Mouse (Mus musculus) splenic B cell, adult 2 months (primary cell): ENCODE results near the gene Ccn2.

Experiments used
- DNase-seq: peaks from one replicate; pipeline ENCODE4 v3.0.0-alpha.2; 2011; ENCODE audit warnings: low read depth, low spot score
- H3K27me3 ChIP-seq: 2 replicates; pipeline ENCODE4 v1.6.1; 2012; ENCODE audit warnings: mild to moderate bottlenecking, low read length, moderate library complexity, mixed read lengths; ENCODE audit not compliant: control insufficient read depth, poor library complexity, insufficient read depth, severe bottlenecking
- H3K36me3 ChIP-seq: 2 replicates; pipeline ENCODE4 v1.6.1; 2012; ENCODE audit warnings: mild to moderate bottlenecking, low read length, moderate library complexity, mixed read lengths; ENCODE audit not compliant: control insufficient read depth, poor library complexity, insufficient read depth, severe bottlenecking

The Ccn2 gene

DNA sequence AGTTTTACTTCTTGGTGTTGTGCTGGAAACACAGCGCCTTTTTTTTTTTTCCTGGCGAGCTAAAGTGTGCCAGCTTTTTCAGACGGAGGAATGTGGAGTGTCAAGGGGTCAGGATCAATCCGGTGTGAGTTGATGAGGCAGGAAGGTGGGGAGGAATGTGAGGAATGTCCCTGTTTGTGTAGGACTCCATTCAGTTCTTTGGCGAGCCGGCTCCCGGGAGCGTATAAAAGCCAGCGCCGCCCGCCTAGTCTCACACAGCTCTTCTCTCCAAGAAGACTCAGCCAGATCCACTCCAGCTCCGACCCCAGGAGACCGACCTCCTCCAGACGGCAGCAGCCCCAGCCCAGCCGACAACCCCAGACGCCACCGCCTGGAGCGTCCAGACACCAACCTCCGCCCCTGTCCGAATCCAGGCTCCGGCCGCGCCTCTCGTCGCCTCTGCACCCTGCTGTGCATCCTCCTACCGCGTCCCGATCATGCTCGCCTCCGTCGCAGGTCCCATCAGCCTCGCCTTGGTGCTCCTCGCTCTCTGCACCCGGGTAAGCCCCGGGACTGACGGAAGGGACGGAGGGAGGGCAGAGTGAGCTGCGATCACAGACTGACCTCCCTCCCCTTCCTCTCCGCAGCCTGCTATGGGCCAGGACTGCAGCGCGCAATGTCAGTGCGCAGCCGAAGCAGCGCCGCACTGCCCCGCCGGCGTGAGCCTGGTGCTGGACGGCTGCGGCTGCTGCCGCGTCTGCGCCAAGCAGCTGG, at the start of gene Ccn2:
TSS of gene Ccn2 (plus strand) at position 193 of the 753 bp plus-strand sequence.
- no peak for DNase-seq

DNA sequence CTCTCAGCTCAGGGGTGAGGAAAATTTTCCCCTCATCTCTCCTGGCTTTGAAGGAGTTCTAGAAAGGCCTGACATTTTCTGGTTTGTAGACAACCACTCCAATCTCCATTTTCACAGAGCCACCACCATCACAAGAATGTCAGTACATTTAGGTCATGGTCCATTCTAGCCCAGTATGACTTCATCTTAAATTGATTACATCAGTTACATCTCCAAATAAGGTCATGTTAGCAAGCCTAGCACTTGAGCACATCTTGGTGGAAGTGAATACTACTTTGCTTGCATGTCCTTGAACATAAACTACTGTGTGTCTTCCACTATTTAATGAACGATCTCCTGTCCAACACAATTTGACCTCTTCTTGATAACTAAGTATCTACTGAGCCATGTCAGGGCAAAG, 42.4 kb upstream of the Ccn2 start:
- DNase-seq: no peak
- Histone ChIP-seq H3K27me3 (no peaks in the 10 kb centered on the region), H3K36me3 (no peaks in the 10 kb centered on the region)

More for the DNA sequence above, at the start of gene Ccn2:
- no peaks in the 10 kb centered on the region for H3K27me3 ChIP-seq
- no peaks in the 10 kb centered on the region for H3K36me3 ChIP-seq

DNA sequence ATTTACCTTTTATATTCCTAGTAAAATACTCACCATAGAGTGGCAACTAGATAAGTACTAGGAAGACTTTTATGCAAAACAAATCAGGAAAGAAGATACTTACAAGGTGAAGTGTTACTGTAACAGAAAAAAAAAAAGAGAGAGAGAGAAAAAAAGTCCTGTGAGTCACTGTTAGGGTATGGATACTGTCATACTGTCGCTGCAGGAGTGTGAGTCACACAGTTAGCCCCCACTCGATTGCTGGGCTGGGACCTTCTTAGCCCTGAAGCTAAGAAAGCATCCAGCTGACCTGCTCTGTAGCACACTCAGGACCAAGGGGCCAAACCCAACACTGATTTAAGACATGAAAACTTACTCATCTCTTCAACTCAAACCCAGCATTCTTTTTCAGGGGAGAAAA, 41.2 kb upstream of the Ccn2 start:
- DNase-seq: no peak
- no peaks in the 10 kb centered on the region for H3K27me3 ChIP-seq
- H3K36me3 ChIP-seq: no peaks in the 10 kb centered on the region

DNA sequence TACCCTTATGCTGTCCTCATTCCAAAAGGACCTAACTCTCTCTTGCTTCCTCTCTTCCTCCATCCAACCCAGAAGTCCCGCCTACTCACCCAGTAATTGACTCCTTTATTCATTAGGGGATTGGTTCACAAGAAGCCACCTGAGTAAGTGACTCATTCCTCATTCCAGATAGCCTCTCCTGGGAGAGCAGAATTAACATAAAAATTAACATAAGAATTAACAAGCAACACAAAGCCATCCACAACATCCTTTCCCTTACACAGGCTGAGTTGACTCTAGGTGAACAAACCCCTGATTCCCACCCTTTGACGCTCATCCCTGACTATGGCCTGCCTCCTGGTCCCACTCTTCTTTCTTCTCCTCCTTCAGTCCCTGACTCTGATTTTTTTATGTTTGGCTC, 36.9 kb upstream of the Ccn2 start:
- DNase-seq: no peak
- H3K27me3 ChIP-seq: no peaks in the 10 kb centered on the region
- H3K36me3 ChIP-seq: no peaks in the 10 kb centered on the region

DNA sequence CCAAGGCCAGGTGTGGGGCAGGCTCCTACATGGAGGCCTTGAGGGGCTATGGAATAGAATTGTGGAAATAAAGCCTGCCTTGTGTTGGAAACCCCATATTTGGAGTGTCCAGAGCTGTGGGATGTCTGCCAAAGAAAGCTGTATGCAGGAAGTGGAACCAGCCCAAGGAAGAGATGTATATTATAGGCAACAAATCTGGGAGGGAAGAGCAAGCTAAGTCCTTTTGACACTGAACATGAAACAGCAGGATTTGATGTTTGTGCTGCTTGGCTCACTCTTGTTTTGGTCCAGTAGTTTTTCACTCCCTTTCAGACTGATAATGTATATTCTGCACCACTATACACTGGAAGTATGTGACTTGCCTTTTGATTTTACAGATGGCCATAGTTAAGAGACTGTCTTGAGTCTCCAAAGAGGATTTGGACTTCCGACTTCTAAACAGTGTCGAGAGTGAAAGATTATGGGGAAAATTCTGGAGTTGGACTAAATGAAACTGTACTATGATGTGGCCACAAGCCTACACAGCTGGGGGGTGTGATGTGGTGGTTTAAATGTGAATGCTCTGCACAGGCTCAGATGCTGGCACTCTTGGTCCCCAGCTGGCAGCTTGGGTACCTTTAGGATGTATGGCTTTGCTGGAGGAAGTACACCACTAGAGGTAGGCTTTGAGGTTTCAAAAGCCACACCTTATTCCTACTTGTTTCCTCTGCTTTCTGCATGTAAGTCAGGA, 25.4 kb upstream of the Ccn2 start:
- H3K27me3 ChIP-seq: no peaks in the 10 kb centered on the region
- no peak for DNase-seq
- H3K36me3 ChIP-seq: no peaks in the 10 kb centered on the region

DNA sequence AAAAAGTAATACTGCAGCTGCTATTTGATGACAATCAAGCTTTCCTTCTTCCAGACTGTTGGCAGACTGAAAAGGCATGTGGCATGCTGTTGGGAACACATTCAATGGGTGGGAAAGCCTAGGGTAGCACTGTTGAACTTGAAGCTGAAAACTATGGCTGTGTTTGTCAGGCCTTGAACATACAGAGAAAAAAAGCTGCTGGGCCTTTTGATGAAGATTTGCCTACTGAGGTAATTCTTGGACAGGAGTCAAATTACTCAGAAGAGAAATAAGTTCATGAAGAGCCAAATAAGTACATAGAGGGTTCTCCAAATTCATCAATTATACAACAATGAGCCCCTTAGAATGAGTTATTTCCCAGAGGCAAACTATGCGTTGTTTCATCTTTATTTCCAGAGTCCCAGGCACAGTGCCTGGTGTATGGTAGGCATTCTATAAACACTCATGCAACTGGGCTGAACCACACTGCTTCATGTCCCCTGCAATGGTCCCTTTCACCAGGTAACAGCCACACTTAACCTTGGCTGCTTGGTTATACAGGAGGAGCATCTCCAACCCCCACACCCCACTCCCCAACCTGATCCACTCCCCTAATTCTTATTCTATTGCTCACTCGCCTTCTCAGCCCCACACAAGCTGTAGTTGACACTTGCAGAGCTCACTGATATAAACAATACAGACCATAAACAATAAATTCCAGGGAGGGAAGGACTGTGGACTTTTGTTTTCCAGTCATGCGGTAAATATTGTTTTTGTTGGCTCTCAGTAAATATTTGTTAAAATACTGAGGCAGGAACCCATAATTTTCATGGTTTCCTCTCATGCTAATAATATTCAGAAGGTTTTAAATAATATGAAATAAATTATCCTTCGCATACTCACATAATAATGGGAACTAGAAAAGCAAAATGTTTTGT, 22.9 kb upstream of the Ccn2 start:
- no peaks in the 10 kb centered on the region for H3K36me3 ChIP-seq
- H3K27me3 ChIP-seq: no peaks in the 10 kb centered on the region
- no peak for DNase-seq

DNA sequence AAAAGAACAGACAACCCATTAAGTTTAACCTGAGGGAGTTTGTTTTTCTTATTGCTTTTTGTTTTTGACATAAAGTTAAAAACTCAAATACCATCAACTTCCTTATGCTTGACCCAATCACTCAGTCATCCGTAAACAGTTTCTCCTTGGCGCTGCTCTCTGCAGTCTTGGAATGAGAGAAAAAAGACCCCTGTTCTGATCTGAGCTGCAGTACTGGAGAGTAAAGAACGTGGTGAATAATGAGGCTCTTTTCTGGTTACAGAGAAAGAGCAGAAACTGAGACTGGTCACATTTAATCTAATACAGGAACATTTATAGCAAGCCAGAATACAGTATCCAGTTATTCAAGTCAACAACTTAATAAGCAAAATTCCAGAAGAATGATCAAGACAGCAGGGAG, 21.8 kb upstream of the Ccn2 start:
- Histone ChIP-seq H3K36me3 (no peaks in the 10 kb centered on the region), H3K27me3 (no peaks in the 10 kb centered on the region)
- no peak for DNase-seq

DNA sequence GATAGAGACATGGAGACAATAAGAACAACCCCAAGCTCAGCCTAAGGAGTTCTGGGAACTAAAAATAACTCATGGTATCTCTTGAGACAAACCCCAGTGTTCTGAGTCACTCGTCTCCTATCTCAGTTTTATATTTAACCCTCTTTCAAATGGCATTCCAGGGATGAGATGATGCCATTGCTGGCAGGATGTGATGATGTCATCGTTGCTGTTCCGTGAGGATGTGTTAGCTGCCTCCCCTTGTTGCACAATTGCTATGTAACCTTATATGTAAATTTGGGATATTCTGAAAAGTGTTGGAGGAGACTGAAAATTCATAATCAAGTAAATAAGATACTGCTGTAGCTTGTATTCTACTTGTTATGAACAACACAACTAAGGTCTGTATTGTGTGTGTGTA, 14.2 kb upstream of the Ccn2 start:
- Histone ChIP-seq H3K36me3 (no peaks in the 10 kb centered on the region), H3K27me3 (no peaks in the 10 kb centered on the region)
- no peak for DNase-seq

DNA sequence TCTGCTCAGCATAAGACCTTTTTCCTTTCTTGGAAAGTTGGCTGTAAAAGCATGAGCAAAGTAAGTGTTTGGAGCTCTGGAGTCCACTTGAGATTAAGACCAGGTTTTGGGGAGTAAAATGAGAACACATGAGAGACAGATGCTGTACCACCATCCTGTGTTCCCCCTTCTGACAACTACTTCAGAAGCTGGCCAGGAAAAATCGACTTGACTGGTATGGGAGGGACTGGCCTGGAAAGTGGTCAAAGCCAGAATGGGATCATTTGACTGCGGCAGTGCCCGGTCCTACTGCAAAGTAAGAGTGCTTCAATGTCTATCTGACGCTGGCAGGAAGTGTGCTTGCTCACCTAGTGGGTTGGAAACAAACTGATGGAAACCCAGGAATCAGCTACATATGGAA, 6.4 kb upstream of the Ccn2 start:
- no peak for DNase-seq
- H3K36me3 ChIP-seq: no peaks in the 10 kb centered on the region
- no peaks in the 10 kb centered on the region for H3K27me3 ChIP-seq

DNA sequence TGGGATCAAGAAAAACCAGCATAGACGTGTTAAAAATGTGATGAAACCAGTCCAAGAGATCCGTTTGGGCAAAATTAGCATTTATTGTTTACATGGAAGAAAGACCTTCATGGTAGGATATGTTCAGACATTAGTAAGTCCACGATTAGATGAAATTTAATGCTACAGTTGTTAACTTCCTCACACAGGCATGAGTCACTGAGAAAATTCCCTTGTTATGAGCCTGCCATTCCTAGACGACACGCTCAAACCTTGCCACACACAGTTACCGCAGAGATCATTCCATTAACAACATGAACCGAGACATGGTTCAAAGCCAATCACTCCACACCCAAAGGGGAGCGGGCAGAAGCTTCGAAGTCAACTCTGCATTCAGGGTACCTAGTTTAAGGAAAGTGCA, 6.0 kb upstream of the Ccn2 start:
- Histone ChIP-seq H3K27me3 (no peaks in the 10 kb centered on the region), H3K36me3 (no peaks in the 10 kb centered on the region)
- DNase-seq: no peak

DNA sequence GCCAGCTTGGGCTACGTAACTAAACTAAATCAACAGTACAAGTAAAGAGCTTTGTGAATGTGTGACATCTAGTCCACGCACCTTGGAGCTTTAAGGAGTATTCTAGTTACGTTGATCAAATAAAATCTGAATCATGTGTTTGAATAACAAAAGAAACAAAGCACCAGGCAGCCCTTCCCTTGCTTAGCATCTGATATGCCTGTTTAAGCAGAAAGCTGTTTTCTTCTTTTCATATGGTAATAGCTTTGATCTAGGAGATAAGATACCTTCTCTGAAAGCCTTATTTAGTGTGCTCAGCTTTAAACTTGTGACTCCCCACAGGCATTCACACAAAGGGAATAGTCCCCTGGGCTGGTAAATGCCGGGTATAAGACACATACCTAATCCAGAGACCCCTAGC, 4.7 kb upstream of the Ccn2 start:
- H3K36me3 ChIP-seq: no peaks in the 10 kb centered on the region
- DNase-seq: no peak
- no peaks in the 10 kb centered on the region for H3K27me3 ChIP-seq

DNA sequence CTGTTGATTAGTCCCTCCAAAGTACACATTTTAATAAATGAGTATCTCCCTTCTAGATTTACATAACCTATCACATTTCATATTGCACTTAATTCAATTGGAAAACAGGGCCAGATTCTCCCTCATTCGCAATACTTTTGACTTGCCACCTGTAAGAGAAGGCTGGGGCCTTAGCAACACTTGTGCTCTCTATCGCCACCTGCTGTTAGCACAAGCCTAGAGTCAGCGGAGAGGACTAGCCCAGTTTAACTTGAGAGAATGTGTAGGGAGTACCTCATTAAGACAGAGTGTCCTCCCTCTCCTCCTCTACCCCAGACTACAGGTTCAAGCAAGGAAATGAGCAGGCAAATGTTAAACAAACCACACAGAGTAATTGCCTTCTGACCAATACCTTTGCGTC, 4.1 kb upstream of the Ccn2 start:
- Histone ChIP-seq H3K27me3 (no peaks in the 10 kb centered on the region), H3K36me3 (no peaks in the 10 kb centered on the region)
- DNase-seq: peak; percentile 66

DNA sequence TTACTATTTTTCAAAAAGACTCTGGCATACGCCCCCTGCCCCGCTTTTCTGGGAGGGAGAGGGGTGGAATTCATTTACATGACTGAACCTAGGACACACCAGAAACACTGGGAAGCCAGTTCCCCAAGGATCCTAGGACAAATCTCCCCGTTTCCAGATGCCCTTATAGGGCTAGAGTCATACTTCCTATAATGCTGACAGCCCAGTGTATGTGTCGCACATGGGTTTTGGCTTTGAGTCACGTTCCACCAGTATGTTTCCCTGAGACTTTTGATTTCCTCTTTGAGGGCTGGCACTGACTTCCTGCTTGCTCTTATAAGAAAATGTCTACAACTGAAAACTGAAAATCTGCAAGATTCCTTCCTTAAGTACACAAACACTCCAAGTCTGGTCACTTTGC, 3.5 kb upstream of the Ccn2 start:
- Histone ChIP-seq H3K36me3 (no peaks in the 10 kb centered on the region), H3K27me3 (no peaks in the 10 kb centered on the region)
- DNase-seq: no peak

DNA sequence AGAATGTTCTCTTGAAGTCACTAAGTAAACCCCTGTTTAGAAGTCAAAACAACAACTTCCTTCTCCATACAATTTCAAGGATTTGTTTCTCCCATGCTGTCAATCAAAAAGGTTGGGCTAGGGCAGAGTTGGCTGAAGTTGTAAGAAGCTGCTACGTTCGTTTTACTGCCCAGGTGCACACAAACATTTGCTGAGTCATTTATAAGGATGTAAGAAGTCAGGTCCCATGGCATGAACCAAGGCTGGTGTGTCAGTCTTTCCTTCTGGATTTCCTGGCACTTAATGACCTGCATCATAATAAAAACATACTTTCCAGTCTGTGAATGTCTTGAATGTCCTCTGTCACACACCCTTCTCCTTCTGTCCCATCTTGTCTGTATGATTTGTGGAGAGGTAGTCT, 2.9 kb upstream of the Ccn2 start:
- no peaks in the 10 kb centered on the region for H3K27me3 ChIP-seq
- DNase-seq: no peak
- H3K36me3 ChIP-seq: no peaks in the 10 kb centered on the region

DNA sequence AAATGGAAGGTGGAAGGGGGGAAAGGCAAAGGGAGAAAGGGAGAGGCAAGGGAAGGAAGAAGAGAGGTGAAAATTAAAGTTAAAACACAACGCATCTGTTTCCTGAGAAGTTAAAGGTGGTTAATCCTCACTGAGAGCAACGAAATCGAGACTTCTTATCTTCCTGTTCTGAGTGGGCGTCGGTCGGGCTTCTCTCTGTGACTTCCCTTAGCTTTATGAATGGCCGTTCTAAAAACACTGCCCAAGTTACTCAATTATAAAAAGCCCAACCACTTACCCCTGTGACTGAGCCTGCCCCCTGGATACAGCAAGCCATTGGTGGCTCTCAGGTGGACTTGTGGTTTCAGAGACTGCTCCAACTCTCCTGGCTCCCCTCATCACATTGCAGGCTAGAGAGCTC, 2.3 kb upstream of the Ccn2 start:
- no peak for DNase-seq
- no peaks in the 10 kb centered on the region for H3K36me3 ChIP-seq

More for the DNA sequence above, 2.3 kb upstream of the Ccn2 start:
- no peaks in the 10 kb centered on the region for H3K27me3 ChIP-seq
